Mouse (Mus musculus): ENCODE data around the gene Crebrf. TPM values are rescaled to one million over a fixed set of nuclear protein-coding genes. Genes with fewer than 3 reads are reported as not detected.

Gene Crebrf
- total RNA-seq, 2 experiments from 2014 or later, result 65.4 to 72.4 TPM

DNA sequence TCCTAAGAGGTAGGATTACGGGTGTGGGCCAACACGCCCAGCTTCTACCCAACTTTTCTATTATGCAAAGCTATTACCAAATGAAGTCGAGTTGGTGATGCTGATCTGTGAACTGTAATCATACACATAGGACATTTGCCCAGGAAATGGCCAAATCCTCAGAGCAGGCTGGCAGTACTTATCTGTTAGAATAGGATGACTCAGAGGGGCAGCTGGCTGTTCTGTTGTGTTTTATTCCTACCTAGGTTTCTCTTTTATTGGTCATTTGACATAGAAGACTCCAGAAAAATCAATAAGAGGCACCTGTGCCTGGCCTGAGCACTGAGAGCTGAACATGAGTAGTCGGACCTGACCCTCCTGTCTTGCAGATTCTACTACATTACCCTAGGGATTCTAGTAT, 12.8 kb upstream of the Crebrf start:
- intact Hi-C loops (cut with DNase I), result no loop called here
- no peak for DNase-seq (ENCODE audit: low spot score)

DNA sequence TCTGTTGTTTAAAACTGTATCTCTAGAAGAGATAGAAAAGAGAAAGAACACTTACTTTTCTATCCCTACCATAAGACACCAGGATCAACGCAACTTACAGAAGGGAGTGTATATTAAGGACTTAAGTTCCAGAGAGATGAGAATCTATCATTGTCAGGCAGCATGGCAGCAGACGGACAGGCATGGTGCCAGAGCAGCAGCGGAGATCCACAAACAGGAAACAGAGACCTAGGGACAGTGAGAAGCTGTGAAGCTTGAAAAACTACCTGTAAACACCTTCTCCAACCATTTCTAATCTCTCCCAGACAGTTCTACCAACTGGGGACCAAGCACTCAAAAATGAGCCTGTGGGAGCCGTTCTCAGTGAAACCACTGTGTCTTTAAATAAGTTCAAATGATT, 11.8 kb upstream of the Crebrf start:
- intact Hi-C loops (cut with DNase I), result no loop called here
- DNase-seq (ENCODE audit: low spot score), result no peak

DNA sequence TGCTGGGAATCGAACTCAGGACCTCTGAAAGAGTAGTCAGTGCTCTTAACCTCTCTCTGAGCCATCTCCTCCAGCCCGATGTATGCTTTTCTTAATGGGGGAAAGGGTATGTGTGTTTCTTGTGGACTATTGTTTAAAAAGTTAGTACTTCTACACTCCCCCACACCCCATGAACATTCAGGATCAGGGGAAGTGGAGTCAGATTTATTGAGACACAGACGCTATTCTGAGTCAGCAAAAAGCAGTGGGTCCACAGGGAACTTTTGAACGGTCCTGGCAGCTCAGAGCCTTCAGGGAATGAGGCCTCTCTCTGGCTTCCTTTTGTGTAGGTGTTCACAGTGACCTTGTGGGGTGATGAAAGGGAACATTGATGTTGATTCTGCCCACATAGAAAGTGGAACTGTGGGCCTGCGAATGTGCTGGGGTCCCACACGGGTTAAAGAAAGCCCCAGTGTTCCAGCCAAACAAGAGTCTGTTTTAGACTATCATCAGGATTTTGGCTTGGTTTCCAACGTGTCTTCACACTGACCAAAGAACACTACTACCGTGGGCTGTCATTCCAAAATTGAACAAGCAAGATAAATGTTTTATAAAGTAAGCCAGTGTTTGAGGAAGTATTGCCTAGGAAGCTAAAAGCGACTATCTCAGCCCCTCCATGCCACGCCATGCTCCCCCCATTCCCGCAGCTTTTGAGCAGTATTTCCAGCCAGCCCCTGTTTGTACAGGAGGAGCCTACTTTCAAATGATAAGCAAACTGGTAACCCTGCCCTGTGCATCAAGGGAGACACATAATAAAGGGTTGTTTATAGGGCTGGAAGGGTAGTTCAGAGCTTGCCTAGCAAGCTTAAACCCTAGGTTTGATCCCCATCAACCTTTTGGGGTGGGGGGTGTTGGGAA, 9.7 kb upstream of the Crebrf start:
- DNase-seq (ENCODE audit: low spot score), result no peak
- intact Hi-C loops (cut with DNase I), result no loop called here

GRCm38 (mm10) chr17:26707066-26707465, 8.4 kb upstream of the Crebrf start:
- no peak for DNase-seq (ENCODE audit: low spot score)
- intact Hi-C loops (cut with DNase I), result no loop called here

- intact Hi-C loops (cut with DNase I), result no loop called here
- no peak for DNase-seq (ENCODE audit: low spot score)
These were observed 7.0 kb upstream of the Crebrf start for GRCm38 (mm10) chr17:26708499-26708898.

- no peak for DNase-seq (ENCODE audit: low spot score)
- intact Hi-C loops (cut with DNase I), result no loop called here
These were observed 6.4 kb upstream of the Crebrf start for GRCm38 (mm10) chr17:26708993-26709590.

GRCm38 (mm10) chr17:26710049-26710448, 5.4 kb upstream of the Crebrf start:
- no peak for DNase-seq (ENCODE audit: low spot score)
- intact Hi-C loops (cut with DNase I), result no loop called here

DNA sequence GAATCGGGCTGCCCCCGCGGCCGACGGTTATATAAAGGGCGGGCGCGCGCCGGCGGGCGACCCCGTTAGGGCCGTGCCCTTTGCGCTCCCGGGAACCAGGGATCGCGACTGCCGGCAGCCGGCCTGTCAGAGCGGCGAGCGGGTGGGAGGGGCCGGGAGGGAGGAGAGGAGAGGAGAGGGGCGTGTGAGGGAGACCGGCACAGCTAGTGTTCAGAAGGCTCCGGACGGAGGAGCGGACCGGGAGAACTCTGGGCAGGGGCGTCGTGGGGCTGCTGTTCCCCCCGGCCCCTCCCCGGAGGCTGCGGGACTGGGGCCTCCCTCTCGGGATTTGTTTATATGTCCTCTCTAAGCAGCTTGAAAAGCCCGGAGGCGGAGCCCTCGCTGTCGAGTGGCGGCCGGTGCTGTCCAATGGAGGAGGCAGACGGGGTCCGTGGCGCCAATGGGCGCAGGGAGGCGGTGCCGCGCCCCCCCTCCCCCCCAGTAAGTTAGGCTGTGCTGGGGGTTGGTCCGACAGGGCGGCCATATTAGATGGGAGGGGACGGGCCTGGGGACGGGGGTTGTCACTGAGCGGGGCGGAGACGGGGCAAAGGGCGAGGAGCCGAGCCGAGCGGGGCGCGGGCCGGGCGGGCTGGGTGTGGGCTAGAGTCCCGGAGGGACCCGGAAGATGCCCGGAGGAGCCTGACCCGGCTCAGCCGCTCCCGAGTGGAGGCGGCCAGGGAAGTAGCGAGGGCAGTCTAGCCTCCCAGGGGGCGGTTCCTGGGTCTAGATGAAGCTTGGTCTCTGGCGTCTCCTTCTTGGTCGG, 667 bp downstream of the Crebrf start:
- intact Hi-C loops (cut with DNase I), result loop anchor here (2.0 to 5.0 kb wide), 2 partner anchors 39 to 54 kb away; partner anchors contain the start of gene Atp6v0e
- peak; percentile 94 for DNase-seq (ENCODE audit: low spot score)

GRCm38 (mm10) chr17:26717868-26718267, 2.4 kb downstream of the Crebrf start:
- intact Hi-C loops (cut with DNase I), result loop anchor here (5.0 kb wide), 1 partner anchor 56 kb away; the partner anchor contains the start of gene Atp6v0e
- DNase-seq (ENCODE audit: low spot score), result no peak

DNA sequence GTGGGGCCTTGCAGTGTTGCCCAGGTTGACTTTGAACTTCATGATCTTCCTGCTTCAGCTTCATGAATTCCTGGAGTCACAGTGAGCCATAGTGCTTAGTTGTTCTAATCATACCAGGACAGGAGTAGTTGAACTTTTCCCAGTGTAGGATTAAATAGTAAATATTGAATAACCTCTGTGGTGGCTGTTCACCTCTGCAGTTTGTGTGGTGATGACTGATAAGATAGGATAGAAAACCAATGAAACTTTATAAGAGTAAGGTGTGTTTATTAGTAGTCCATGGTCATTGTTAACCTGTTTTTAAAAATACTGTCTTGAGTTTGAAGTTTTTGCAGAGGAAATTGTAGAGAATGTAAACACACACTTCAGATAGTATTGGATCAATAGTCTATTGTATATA, 4.0 kb downstream of the Crebrf start:
- no peak for DNase-seq (ENCODE audit: low spot score)
- intact Hi-C loops (cut with DNase I), result loop anchor here (5.0 kb wide), 1 partner anchor 57 kb away; the partner anchor contains the start of gene Atp6v0e

DNA sequence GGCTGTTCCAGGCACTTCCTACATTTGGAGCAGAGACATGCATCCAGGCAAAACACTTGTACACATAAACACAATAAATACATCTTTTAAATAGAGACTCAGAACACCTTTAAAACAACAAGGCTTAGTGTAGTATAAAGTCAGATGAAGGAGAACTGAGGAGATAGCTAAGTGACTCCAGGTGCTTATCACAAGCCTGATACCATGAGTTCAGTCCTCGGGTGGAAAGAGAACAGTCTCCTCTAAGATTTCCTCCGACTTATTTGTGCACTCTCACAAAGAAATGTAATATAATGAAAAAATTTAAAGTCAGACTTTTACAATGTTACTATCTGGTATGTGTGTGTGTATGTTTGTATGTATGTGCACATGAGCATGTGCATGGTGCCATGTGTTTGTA, 6.4 kb downstream of the Crebrf start:
- intact Hi-C loops (cut with DNase I), result no loop called here
- DNase-seq (ENCODE audit: low spot score), result no peak

GRCm38 (mm10) chr17:26724790-26725189, 9.3 kb downstream of the Crebrf start:
- no peak for DNase-seq (ENCODE audit: low spot score)
- intact Hi-C loops (cut with DNase I), result no loop called here

DNA sequence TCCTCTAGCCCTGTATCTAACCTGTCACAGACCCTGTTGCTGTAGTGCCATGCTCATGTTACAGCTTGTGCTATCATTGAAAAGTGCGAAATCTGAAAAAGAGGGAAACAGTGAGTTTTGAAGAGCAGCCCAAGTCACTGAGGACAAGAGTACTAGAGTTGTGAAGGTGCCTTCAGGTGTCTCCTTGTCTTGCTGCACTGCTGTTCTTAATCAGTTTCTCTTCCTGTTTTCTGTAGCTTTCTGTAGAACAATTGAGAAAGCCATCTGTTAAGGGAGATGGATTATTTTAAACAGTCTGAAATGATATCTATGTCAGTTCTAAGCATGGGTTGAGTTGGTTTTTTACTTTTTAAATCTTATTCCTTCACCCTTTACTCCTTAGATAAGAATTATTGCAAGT, 11.2 kb downstream of the Crebrf start:
- no peak for DNase-seq (ENCODE audit: low spot score)
- intact Hi-C loops (cut with DNase I), result no loop called here

GRCm38 (mm10) chr17:26727110-26727755, 11.8 kb downstream of the Crebrf start:
- DNase-seq (ENCODE audit: low spot score), result no peak
- intact Hi-C loops (cut with DNase I), result no loop called here

- intact Hi-C loops (cut with DNase I), result no loop called here
- no peak for DNase-seq (ENCODE audit: low spot score)
These were observed 27.1 kb downstream of the Crebrf start for GRCm38 (mm10) chr17:26742581-26742980.

GRCm38 (mm10) chr17:26743294-26743693, 27.8 kb downstream of the Crebrf start:
- DNase-seq (ENCODE audit: low spot score), result no peak
- intact Hi-C loops (cut with DNase I), result no loop called here

DNA sequence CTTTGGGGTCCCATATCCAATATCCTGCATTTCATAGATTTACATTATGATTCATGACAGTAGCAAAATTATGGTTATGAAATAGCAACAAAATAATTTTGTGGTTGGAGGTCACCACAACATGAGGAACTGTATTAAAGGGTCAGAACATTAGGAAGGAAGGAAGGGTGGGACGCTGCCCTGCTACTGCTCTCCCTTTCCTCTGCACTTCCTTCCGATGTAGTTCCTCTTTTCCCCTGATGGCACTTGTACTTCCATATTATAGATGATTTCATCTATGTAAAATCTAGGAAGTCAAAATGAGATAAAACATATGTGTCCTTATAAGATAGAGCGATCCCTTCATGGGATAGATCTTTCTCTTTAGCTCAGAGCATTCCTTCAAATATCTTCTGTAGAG, 34.5 kb downstream of the Crebrf start:
- intact Hi-C loops (cut with DNase I), result no loop called here
- no peak for DNase-seq (ENCODE audit: low spot score)

GRCm38 (mm10) chr17:26752297-26752696, 36.8 kb downstream of the Crebrf start:
- DNase-seq (ENCODE audit: low spot score), result no peak
- intact Hi-C loops (cut with DNase I), result no loop called here

DNA sequence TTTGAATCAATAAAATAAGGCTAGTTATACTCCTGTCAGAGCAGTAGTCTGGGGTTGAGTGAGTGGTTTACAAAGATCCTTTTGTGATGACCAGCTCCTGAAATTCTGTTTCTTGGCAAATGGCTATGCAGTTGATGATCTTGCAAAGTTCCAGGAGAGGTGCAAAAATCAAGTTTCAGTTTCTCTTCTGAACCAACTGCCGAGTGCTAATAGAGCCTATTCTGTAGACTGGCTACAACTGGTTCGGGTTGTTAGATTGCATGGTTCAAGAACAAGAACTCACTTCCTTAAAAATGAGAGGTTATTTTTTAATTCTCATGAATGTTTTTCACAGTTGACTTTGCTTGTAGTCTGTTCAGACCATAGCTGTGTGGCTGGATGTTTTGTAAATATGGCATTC, 38.0 kb downstream of the Crebrf start:
- DNase-seq (ENCODE audit: low spot score), result no peak
- intact Hi-C loops (cut with DNase I), result no loop called here
